ENCODE assay signal across 15 mouse cellular contexts in the genomic region with DNA sequence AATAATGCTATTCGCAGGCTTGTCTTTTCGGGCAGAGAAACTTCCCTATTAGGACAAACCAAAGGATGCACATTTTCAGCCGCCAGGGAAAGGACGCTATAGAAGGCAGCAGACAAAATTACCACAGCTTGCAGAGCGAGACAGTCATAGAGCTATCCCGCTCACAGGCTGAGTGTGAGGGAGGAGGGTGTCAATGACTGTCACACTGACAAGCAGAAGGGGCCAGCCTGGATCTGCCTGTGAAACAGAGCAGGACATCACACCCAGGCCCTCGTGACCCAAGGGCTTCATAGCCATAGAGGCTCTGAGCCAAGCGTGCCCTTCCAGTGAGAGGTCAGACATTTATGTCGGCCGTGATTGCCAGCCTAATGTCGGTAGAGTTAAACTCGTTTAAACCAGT. TPM values are rescaled to one million over a fixed set of nuclear protein-coding genes. Genes with fewer than 3 reads are reported as not detected.
DNase-seq lines count a peak whose midpoint lies in the region; ATAC-seq and TF ChIP-seq lines count a peak whose summit lies in the region.
"Had no signal": no experiment of that assay in that cellular context is flagged by ENCODE, and none has a peak within 500 bp of the region (broad histone marks: within the 10 kb centered on the region; RNA-seq: fewer than 3 reads in every experiment).

No protein-coding gene starts in this region.

- peaks cover 17% of the 10 kb centered on the region for H3K4me1 ChIP-seq in hindbrain, postnatal 0 days (ENCODE audit: insufficient read depth, low read length)
- peaks cover 36% of the 10 kb centered on the region for H3K4me1 ChIP-seq in hindbrain, embryonic 10.5 days (replicated peaks)

- H3K36me3 ChIP-seq in hindbrain, postnatal 0 days (ENCODE audit: insufficient read depth, low read length), result no peaks in the 10 kb centered on the region
- peaks cover 31% of the 10 kb centered on the region for H3K36me3 ChIP-seq in hindbrain, embryonic 10.5 days
- H3K36me3 ChIP-seq: G1E; hindbrain, embryonic 15.5 days had no signal

- H3K4me2 ChIP-seq in hindbrain, postnatal 0 days (ENCODE audit: low read depth, low read length), result no peak overlapping the region
- H3K4me2 ChIP-seq: hindbrain, embryonic 15.5 days; lung, embryonic 15.5 days had no signal

- 52% methylated on average over 12 of the region's 12 CpGs for WGBS in hindbrain, postnatal 0 days
- WGBS in hindbrain, embryonic 10.5 days, result 76% methylated on average over 12 of the region's 12 CpGs

- H3K9ac ChIP-seq in hindbrain, postnatal 0 days (replicated peaks; ENCODE audit: low read length), result no peak overlapping the region
- H3K9ac ChIP-seq: hindbrain, embryonic 15.5 days; lung, embryonic 15.5 days had no signal

- intact Hi-C loops in left cerebral cortex, postnatal 14 days (cut with DNase I), result no loop called here

- TF ChIP-seq CTCF in hindbrain, postnatal 0 days (IDR thresholded peaks at IDR 0.05; ENCODE audit: low read depth), result no peak

- H3K27ac ChIP-seq in hindbrain, postnatal 0 days, result 0 out of 2 replicates have a peak overlapping the region, but pooled peaks have one; percentile 2
- H3K27ac ChIP-seq in hindbrain, embryonic 10.5 days, result no peak overlapping the region
- H3K27ac ChIP-seq: hindbrain, embryonic 15.5 days; lung, embryonic 15.5 days had no signal

- peak; percentile 45 to 65 for DNase-seq in cerebellum, postnatal 14 days
- no peak for DNase-seq in cerebellum, postnatal 4 days (ENCODE audit: low spot score in 2 of 2)
- DNase-seq in hindbrain, postnatal 0 days (ENCODE audit: low spot score), result peak; percentile 35
- DNase-seq in hindbrain, embryonic 10.5 days (ENCODE audit: low spot score), result no peak
- DNase-seq in brain, adult 2 months (ENCODE audit: low read depth, low spot score), result peak; percentile 89
- DNase-seq in left cerebral cortex, postnatal 14 days (ENCODE audit: low spot score in 2 of 2), result peak; percentile 64 to 86
- DNase-seq in thymus, postnatal 14 days, result no peak
- DNase-seq: embryo, embryonic 11 days; gastrocnemius, postnatal 14 days; thymus, adult 2 months had no signal

- no peaks in the 10 kb centered on the region for H3K27me3 ChIP-seq in hindbrain, postnatal 0 days (ENCODE audit: insufficient read depth, low read length)
- H3K27me3 ChIP-seq in hindbrain, embryonic 10.5 days (ENCODE audit: insufficient read depth, poor library complexity, severe bottlenecking), result no peaks in the 10 kb centered on the region
- H3K27me3 ChIP-seq: hindbrain, embryonic 15.5 days; lung, embryonic 15.5 days had no signal

- no peak overlapping the region for H3K4me3 ChIP-seq in hindbrain, postnatal 0 days (ENCODE audit: low read length)
- H3K4me3 ChIP-seq in hindbrain, embryonic 10.5 days, result no peak overlapping the region
- H3K4me3 ChIP-seq: hindbrain, embryonic 15.5 days; lung, embryonic 15.5 days; myocyte had no signal

- no peaks in the 10 kb centered on the region for H3K9me3 ChIP-seq in hindbrain, postnatal 0 days (ENCODE audit: low read length)
- H3K9me3 ChIP-seq in hindbrain, embryonic 10.5 days, result no peaks in the 10 kb centered on the region
- H3K9me3 ChIP-seq: G1E; hindbrain, embryonic 15.5 days; lung, embryonic 15.5 days had no signal

- ATAC-seq in hindbrain, postnatal 0 days, result no peak
- ATAC-seq in erythroid progenitor cell, adult 5-6 weeks (replicated peaks; ENCODE audit: low FRiP score, poor library complexity, severe bottlenecking), result no peak

RNA-seq across cellular contexts. Expression of gene Elk3, which starts 30.3 kb away (rescaled TPM):
- 7.6 and 9.5 TPM in 2 replicates for total RNA-seq in hindbrain, postnatal 0 days (2014; rRNA removed)
- polyA plus RNA-seq in hindbrain, postnatal 0 days (2015; fragmentation: Nextera tagmentation; extraction: Ambion mirVana), result 6.2 and 7.1 TPM in 2 replicates
- 14.8 and 15.7 TPM in 2 replicates for polyA plus RNA-seq in hindbrain, embryonic 10.5 days (2016; fragmentation: Nextera tagmentation; extraction: Ambion mirVana)
- total RNA-seq in left cerebral cortex, postnatal 14 days (2021), result 10 to 100 TPM; 15.2 to 16.1 TPM
- 3.2 and 5.0 TPM in 2 replicates for total RNA-seq in erythroid progenitor cell, adult 5-6 weeks (2015; ENCODE audit: low replicate concordance)
- total RNA-seq in erythroid progenitor cell, adult 5-6 weeks (2017; ENCODE audit: low replicate concordance), result 3.5 and 3.9 TPM in 2 replicates
- polyA plus RNA-seq: G1E had no signal

Comparison
In these comparisons a context has a peak if more than half of its experiments do, and no peak if none do; other contexts are left out.
1. DNase-seq: peak in cerebellum, postnatal 14 days (2 of 2), hindbrain, postnatal 0 days (single experiment), brain, adult 2 months (single experiment) and left cerebral cortex, postnatal 14 days (2 of 2); none in cerebellum, postnatal 4 days (0 of 2), hindbrain, embryonic 10.5 days (single experiment) and thymus, postnatal 14 days (single experiment).